35 mouse cellular contexts compared by ENCODE assay signal in the genomic region with DNA sequence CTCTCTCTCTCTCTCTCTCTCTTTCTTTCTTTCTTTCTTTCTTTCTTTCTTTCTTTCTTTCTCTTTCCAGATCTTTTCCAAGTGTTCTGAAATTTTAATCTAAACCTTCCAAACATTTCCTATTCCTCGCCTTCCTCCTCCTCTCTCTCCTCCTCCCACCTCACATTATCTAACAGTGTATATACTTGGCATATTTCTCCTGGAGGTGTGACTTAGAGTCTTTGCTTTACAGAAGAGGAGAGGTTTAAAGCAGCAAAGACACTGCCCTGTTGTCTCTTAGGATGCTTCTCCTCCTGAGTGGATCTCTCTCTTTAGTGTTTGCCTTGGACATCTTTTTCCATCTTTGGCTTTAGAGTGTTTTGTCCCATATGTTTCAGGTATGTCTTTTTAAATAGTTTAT. TPM values are rescaled to one million over a fixed set of nuclear protein-coding genes. Genes with fewer than 3 reads are reported as not detected.
"Had no signal": no experiment of that assay in that cellular context is flagged by ENCODE, and none has a peak within 500 bp of the region (broad histone marks: within the 10 kb centered on the region; RNA-seq: fewer than 3 reads in every experiment).

No protein-coding gene starts in this region.

- H3K36me3 ChIP-seq: heart, embryonic 10.5 days; heart, embryonic 12.5 days; heart, embryonic 13.5 days; heart, embryonic 15.5 days; hindbrain, embryonic 10.5 days; hindbrain, embryonic 12.5 days; intestine, embryonic 15.5 days; kidney, embryonic 15.5 days had no signal

- DNase-seq: heart, postnatal 10 days; heart, postnatal 14 days; heart, postnatal 36 days; heart, postnatal 4 days; kidney, adult 11 months; kidney, adult 18-20 months; kidney, adult 2 months; kidney, adult 8-10 months; kidney, adult 9 months; kidney, postnatal 10 days; kidney, postnatal 14 days; kidney, postnatal 25 days; kidney, postnatal 36 days; kidney, postnatal 4 days; layer of hippocampus, adult 9-11 months; layer of hippocampus, postnatal 36 days had no signal

- H3K9ac ChIP-seq: heart, embryonic 12.5 days; heart, embryonic 13.5 days; heart, embryonic 15.5 days; hindbrain, embryonic 12.5 days; hindbrain, embryonic 14.5 days; hindbrain, embryonic 15.5 days; intestine, embryonic 15.5 days; kidney, embryonic 15.5 days had no signal

- H3K27me3 ChIP-seq: hindbrain, embryonic 15.5 days; intestine, embryonic 15.5 days had no signal

- H3K9me3 ChIP-seq: heart, embryonic 10.5 days; heart, embryonic 13.5 days; heart, embryonic 15.5 days; hindbrain, embryonic 10.5 days; hindbrain, embryonic 12.5 days; hindbrain, embryonic 15.5 days; intestine, embryonic 15.5 days; kidney, embryonic 15.5 days had no signal

- ATAC-seq: hindbrain, embryonic 16.5 days; hindbrain, postnatal 0 days; inflammation-experienced regulatory T-cells, adult 6 months; intestine, embryonic 15.5 days; intestine, embryonic 16.5 days; intestine, postnatal 0 days had no signal

- H3K27ac ChIP-seq: heart, embryonic 10.5 days; heart, embryonic 13.5 days; heart, embryonic 15.5 days; hindbrain, embryonic 10.5 days; hindbrain, embryonic 12.5 days; hindbrain, embryonic 14.5 days; hindbrain, embryonic 15.5 days; hindbrain, postnatal 0 days; intestine, embryonic 15.5 days; kidney, embryonic 15.5 days; kidney, postnatal 0 days had no signal

- H3K4me1 ChIP-seq: hindbrain, embryonic 12.5 days; hindbrain, embryonic 15.5 days; intestine, embryonic 15.5 days had no signal

- H3K4me3 ChIP-seq: heart, embryonic 10.5 days; heart, embryonic 12.5 days; heart, embryonic 13.5 days; heart, embryonic 15.5 days; hindbrain, embryonic 10.5 days; hindbrain, embryonic 12.5 days; hindbrain, embryonic 15.5 days; intestine, embryonic 15.5 days; kidney, embryonic 15.5 days; layer of hippocampus, adult 2 months had no signal

- H3K4me2 ChIP-seq: heart, embryonic 11.5 days; heart, embryonic 12.5 days; heart, embryonic 13.5 days; heart, embryonic 15.5 days; hindbrain, embryonic 12.5 days; hindbrain, embryonic 14.5 days; hindbrain, embryonic 15.5 days; intestine, embryonic 15.5 days; kidney, embryonic 15.5 days had no signal

RNA-seq across cellular contexts. Expression of gene Dlgap3, which starts 34.1 kb away (rescaled TPM):
- total RNA-seq: hematopoietic stem cell, adult 5-6 weeks had no signal
- polyA plus RNA-seq: inflammation-experienced regulatory T-cells, adult 6 months had no signal
